Mouse (Mus musculus) neural tube, embryonic 11.5 days (tissue): ENCODE measurements around the gene Cdk9. TPM values are rescaled to one million over a fixed set of nuclear protein-coding genes. Genes with fewer than 3 reads are reported as not detected.

Experiments
- ATAC-seq: fragments of 200-750 bp; cut with Nextera tagmentation; 2 replicates; pipeline ENCODE4 v1.8.0; 2017; ENCODE audit warnings: moderate number of reproducible peaks, mild to moderate bottlenecking, moderate TSS enrichment, moderate library complexity; ENCODE audit not compliant: insufficient read depth, low FRiP score, low TSS enrichment
- DNase-seq: peaks from one replicate; pipeline ENCODE4 v3.0.0-alpha.2; 2015; ENCODE audit warnings: low spot score
- H3K27ac ChIP-seq: fragments of 300-500 bp; sonication (generic); 2 replicates; pipeline ENCODE4 v1.5.1; 2014; ENCODE audit warnings: low read depth, mild to moderate bottlenecking, low read length
- H3K27me3 ChIP-seq: fragments of 300-500 bp; sonication (generic); 2 replicates; pipeline ENCODE4 v1.6.1; 2014; ENCODE audit warnings: mild to moderate bottlenecking, low read length, mixed read lengths; ENCODE audit not compliant: control insufficient read depth, insufficient read depth
- H3K36me3 ChIP-seq: fragments of 300-500 bp; sonication (generic); 2 replicates; pipeline ENCODE4 v1.6.1; 2014; ENCODE audit warnings: mild to moderate bottlenecking, low read length, moderate library complexity, mixed read lengths; ENCODE audit not compliant: control insufficient read depth, insufficient read depth
- H3K4me1 ChIP-seq: fragments of 300-500 bp; sonication (generic); 2 replicates; pipeline ENCODE4 v1.6.1; 2014; ENCODE audit warnings: low read length, mixed read lengths; ENCODE audit not compliant: control insufficient read depth, insufficient read depth
- H3K4me2 ChIP-seq: fragments of 300-500 bp; sonication (generic); 2 replicates; pipeline ENCODE4 v1.6.1; 2014; ENCODE audit warnings: low read depth, mild to moderate bottlenecking, moderate library complexity
- H3K4me3 ChIP-seq: fragments of 300-500 bp; sonication (generic); 2 replicates; pipeline ENCODE4 v1.5.1; 2014; ENCODE audit warnings: low read depth, low read length
- H3K9ac ChIP-seq: fragments of 300-500 bp; sonication (generic); 2 replicates; pipeline ENCODE4 v1.6.1; 2014; ENCODE audit warnings: mild to moderate bottlenecking, low read length
- H3K9me3 ChIP-seq: fragments of 300-500 bp; sonication (generic); 2 replicates; pipeline ENCODE4 v1.6.1; 2016; ENCODE audit warnings: low read length; ENCODE audit not compliant: control insufficient read depth
- WGBS: fragments of 180-500 bp; shearing (Covaris S2); extraction: QIAGEN DNeasy Blood & Tissue Kit; methylation state at CpG from one replicate; pipeline ENCODE4 v1.1.7; 2014; 5-methylcytosine and 5-hydroxymethylcytosine counted together
- polyA plus RNA-seq: library from polyadenylated mRNA; unstranded; fragments of >200 nt; fragmentation: Nextera tagmentation; extraction: Ambion mirVana; gene quantifications from 2 replicates; pipeline ENCODE4 v1.2.1, GENCODE M21; 2014

Gene Cdk9
- polyA plus RNA-seq, 1 experiment from 2014 or later = 84.6 TPM

- no peak overlapping the region for H3K4me2 ChIP-seq
- no peak overlapping the region for H3K9ac ChIP-seq
- no peaks in the 10 kb centered on the region for H3K9me3 ChIP-seq
- 51% methylated on average over 3 of the region's 3 CpGs for WGBS
- no peak overlapping the region for H3K27ac ChIP-seq
- DNase-seq = peak; percentile 71
- no peak overlapping the region for H3K4me3 ChIP-seq
- H3K27me3 ChIP-seq = no peaks in the 10 kb centered on the region
- ATAC-seq = no peak
- H3K36me3 ChIP-seq = peaks cover 33% of the 10 kb centered on the region
- H3K4me1 ChIP-seq = peaks cover 7% of the 10 kb centered on the region
These were observed 4.2 kb downstream of the Cdk9 start for GRCm38 (mm10) chr2:32708643-32709042.

- Histone ChIP-seq H3K9ac (no peak overlapping the region), H3K4me2 (no peak overlapping the region), H3K4me1 (peaks cover 7% of the 10 kb centered on the region), H3K27me3 (no peaks in the 10 kb centered on the region), H3K27ac (no peak overlapping the region), H3K9me3 (no peaks in the 10 kb centered on the region), H3K36me3 (peaks cover 38% of the 10 kb centered on the region), H3K4me3 (no peak overlapping the region)
- 96% methylated on average over 6 of the region's 6 CpGs for WGBS
- ATAC-seq (no peak), DNase-seq (no peak)
These were observed 5.9 kb downstream of the Cdk9 start for GRCm38 (mm10) chr2:32706971-32707370.

GRCm38 (mm10) chr2:32705018-32705417 is 7.9 kb downstream of the Cdk9 start:
- H3K9me3 ChIP-seq = no peaks in the 10 kb centered on the region
- ATAC-seq (no peak), DNase-seq (no peak)
- peaks cover 36% of the 10 kb centered on the region for H3K36me3 ChIP-seq
- H3K27ac ChIP-seq = no peak overlapping the region
- H3K9ac ChIP-seq = no peak overlapping the region
- H3K4me1 ChIP-seq = no peaks in the 10 kb centered on the region
- H3K27me3 ChIP-seq = no peaks in the 10 kb centered on the region
- H3K4me3 ChIP-seq = no peak overlapping the region
- H3K4me2 ChIP-seq = no peak overlapping the region
- WGBS = 95% methylated on average over 7 of the region's 7 CpGs

GRCm38 (mm10) chr2:32704021-32704421 is 8.9 kb downstream of the Cdk9 start, which contains the start of gene Fpgs:
Gene Fpgs (minus strand): TSS chr2:32704145.
- Histone ChIP-seq H3K36me3 (peaks cover 27% of the 10 kb centered on the region), H3K4me3 (no peak within 1 kb of the TSS), H3K27ac (no peak within 1 kb of the TSS), H3K4me2 (no peak within 1 kb of the TSS), H3K27me3 (no peaks in the 10 kb centered on the region), H3K4me1 (no peaks in the 10 kb centered on the region), H3K9me3 (no peaks in the 10 kb centered on the region), H3K9ac (no peak within 1 kb of the TSS)
- DNase-seq (no peak), ATAC-seq (no peak)
- WGBS = 83% methylated on average over 2 of the region's 2 CpGs

- H3K27ac ChIP-seq = no peak overlapping the region
- 95% methylated on average over 8 of the region's 8 CpGs for WGBS
- H3K4me3 ChIP-seq = no peak overlapping the region
- H3K4me2 ChIP-seq = no peak overlapping the region
- peaks cover 26% of the 10 kb centered on the region for H3K36me3 ChIP-seq
- H3K4me1 ChIP-seq = no peaks in the 10 kb centered on the region
- no peak for DNase-seq
- no peaks in the 10 kb centered on the region for H3K9me3 ChIP-seq
- no peak for ATAC-seq
- no peaks in the 10 kb centered on the region for H3K27me3 ChIP-seq
- no peak overlapping the region for H3K9ac ChIP-seq
These were observed 9.8 kb downstream of the Cdk9 start for GRCm38 (mm10) chr2:32703046-32703445.

- H3K27me3 ChIP-seq = no peaks in the 10 kb centered on the region
- H3K36me3 ChIP-seq = peaks cover 13% of the 10 kb centered on the region
- no peak overlapping the region for H3K4me2 ChIP-seq
- no peak for DNase-seq
- H3K4me1 ChIP-seq = no peaks in the 10 kb centered on the region
- H3K27ac ChIP-seq = no peak overlapping the region
- no peak overlapping the region for H3K9ac ChIP-seq
- no peak overlapping the region for H3K4me3 ChIP-seq
- no peaks in the 10 kb centered on the region for H3K9me3 ChIP-seq
- 86% methylated on average over 14 of the region's 14 CpGs for WGBS
- ATAC-seq = no peak
These were observed 11.7 kb downstream of the Cdk9 start for GRCm38 (mm10) chr2:32700966-32701743.

GRCm38 (mm10) chr2:32699680-32700079 is 13.2 kb downstream of the Cdk9 start:
- Histone ChIP-seq H3K27me3 (no peaks in the 10 kb centered on the region), H3K4me2 (no peak overlapping the region), H3K36me3 (peaks cover 8% of the 10 kb centered on the region), H3K4me1 (no peaks in the 10 kb centered on the region), H3K27ac (no peak overlapping the region), H3K9me3 (no peaks in the 10 kb centered on the region), H3K9ac (no peak overlapping the region), H3K4me3 (no peak overlapping the region)
- WGBS = 81% methylated on average over 6 of the region's 6 CpGs
- no peak for ATAC-seq
- no peak for DNase-seq

GRCm38 (mm10) chr2:32694691-32695090 is 18.2 kb downstream of the Cdk9 start:
- H3K36me3 ChIP-seq = no peaks in the 10 kb centered on the region
- WGBS = 92% methylated on average over 12 of the region's 12 CpGs
- H3K4me2 ChIP-seq = peak overlapping the region; percentile 56; the same call in 1 of the 2 replicates
- H3K4me3 ChIP-seq = peak overlapping the region; percentile 66; the same call in 1 of the 2 replicates
- H3K9me3 ChIP-seq = no peaks in the 10 kb centered on the region
- H3K4me1 ChIP-seq = peaks cover 4% of the 10 kb centered on the region
- H3K27ac ChIP-seq = no peak overlapping the region
- DNase-seq (no peak), ATAC-seq (no peak)
- H3K9ac ChIP-seq = no peak overlapping the region
- no peaks in the 10 kb centered on the region for H3K27me3 ChIP-seq

- under 1% methylated on average over 51 of the region's 51 CpGs for WGBS
- peak; percentile 99 for ATAC-seq
- H3K36me3 ChIP-seq = no peaks in the 10 kb centered on the region
- DNase-seq = peak; percentile 96
- H3K4me2 ChIP-seq = peak overlapping the region; percentile 65
- H3K4me3 ChIP-seq = peak overlapping the region; percentile 66
- H3K9me3 ChIP-seq = no peaks in the 10 kb centered on the region
- H3K27me3 ChIP-seq = no peaks in the 10 kb centered on the region
- H3K4me1 ChIP-seq = peaks cover 4% of the 10 kb centered on the region
- H3K9ac ChIP-seq = peak overlapping the region; percentile 75
- peak overlapping the region; percentile 65; the same call in 1 of the 2 replicates for H3K27ac ChIP-seq
These were observed 19.0 kb downstream of the Cdk9 start for GRCm38 (mm10) chr2:32693823-32694411.
